Mouse (Mus musculus) hindbrain, embryonic 10.5 days (tissue): ENCODE data around the gene Fgfr1op2. TPM values are rescaled to one million over a fixed set of nuclear protein-coding genes. Genes with fewer than 3 reads are reported as not detected.

Experiments
- DNase-seq: peaks from one replicate; pipeline ENCODE4 v3.0.0-alpha.2; 2017; ENCODE audit warnings: low spot score
- H3K27ac ChIP-seq: fragments of 300-500 bp; sonication (generic); 2 replicates; pipeline ENCODE4 v1.5.1; 2016; ENCODE audit warnings: mild to moderate bottlenecking, moderate library complexity
- H3K27me3 ChIP-seq: fragments of 300-500 bp; sonication (generic); 2 replicates; pipeline ENCODE4 v1.6.1; 2016; ENCODE audit warnings: mild to moderate bottlenecking; ENCODE audit not compliant: poor library complexity, insufficient read depth, severe bottlenecking
- H3K36me3 ChIP-seq: fragments of 300-500 bp; sonication (generic); 2 replicates; pipeline ENCODE4 v1.6.1; 2016; ENCODE audit warnings: mild to moderate bottlenecking, moderate library complexity
- H3K4me1 ChIP-seq: fragments of 300-500 bp; sonication (generic); replicated peaks from 2 replicates; pipeline ENCODE4 v1.6.1; 2016; ENCODE audit warnings: mild to moderate bottlenecking
- H3K4me3 ChIP-seq: fragments of 300-500 bp; sonication (generic); 2 replicates; pipeline ENCODE4 v1.5.1; 2016; ENCODE audit warnings: mild to moderate bottlenecking, moderate library complexity
- H3K9me3 ChIP-seq: fragments of 300-500 bp; sonication (generic); 2 replicates; pipeline ENCODE4 v1.6.1; 2016; ENCODE audit warnings: mild to moderate bottlenecking, moderate library complexity
- WGBS: fragments of 180-500 bp; shearing (Covaris S2); methylation state at CpG from one replicate; pipeline ENCODE4 v1.1.7; 2016; 5-methylcytosine and 5-hydroxymethylcytosine counted together
- polyA plus RNA-seq: library from polyadenylated mRNA; unstranded; fragments of >200 nt; fragmentation: Nextera tagmentation; extraction: Ambion mirVana; gene quantifications from 2 replicates; pipeline ENCODE4 v1.2.1, GENCODE M21; 2016

The Fgfr1op2 gene
- polyA plus RNA-seq, 1 experiment from 2014 or later, result 68.2 TPM

DNA sequence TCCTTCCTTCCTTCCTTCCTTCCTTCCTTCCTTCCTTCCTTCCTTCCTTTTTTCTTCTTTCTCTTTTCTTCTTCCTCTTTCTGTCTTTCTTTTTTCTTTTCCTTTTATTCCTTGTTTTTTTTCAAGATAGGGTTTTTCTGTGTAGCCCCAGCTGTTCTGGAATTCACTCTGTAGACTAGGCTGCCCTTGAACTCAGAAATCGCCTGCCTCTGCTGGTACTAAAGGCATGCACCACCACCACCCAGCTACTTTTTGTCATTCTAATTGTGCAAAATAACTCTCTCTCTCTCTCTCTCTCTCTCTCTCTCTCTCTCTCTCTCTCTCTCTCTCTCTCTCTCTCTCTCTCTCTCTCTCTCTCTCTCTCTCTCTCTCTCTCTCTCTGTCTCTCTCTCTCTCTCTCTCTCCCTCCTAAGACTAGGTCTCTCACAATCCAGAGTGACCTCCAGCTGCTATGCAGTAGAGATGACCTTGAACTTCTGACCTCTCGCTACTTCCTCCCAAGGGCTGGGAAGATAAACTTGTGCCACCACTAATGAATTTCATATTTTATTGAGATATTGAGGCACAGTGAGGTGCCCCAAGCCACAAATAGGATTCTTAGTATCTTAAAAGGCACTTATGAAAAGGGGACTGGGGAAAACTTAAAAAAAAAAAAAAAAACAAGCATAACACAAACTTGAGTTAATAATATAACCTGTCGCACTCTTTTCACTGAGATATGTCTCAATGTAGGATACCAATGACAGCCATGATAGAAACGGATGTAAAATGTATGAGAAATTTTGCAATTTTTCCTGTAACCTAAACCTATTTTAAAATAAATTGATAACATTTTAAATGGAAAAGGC, 58.0 kb downstream of the Fgfr1op2 start:
- no peak for DNase-seq
- peak overlapping the region; percentile 94; the same call in 1 of the 2 replicates for H3K27ac ChIP-seq
- WGBS, result 65% methylated on average over 4 of the region's 4 CpGs

DNA sequence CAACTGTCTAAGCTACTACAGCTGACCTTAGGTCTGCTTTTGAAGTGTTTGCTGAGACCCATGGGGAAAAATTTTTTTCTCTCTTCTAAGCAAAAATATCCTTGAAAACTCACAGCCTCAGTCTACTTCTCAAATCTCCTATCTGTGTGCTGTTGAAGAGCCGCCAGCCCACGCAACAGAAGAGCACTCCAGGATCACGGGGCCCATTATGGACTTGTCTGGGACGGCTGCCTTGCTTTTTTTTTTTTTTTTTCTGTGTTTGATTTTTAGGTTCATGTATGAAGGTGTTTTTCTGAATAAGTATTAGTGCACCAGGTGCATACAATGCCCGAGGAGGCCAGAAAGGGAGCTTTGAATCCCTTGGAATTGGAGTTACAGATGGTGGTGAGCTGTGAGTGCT, 59.5 kb downstream of the Fgfr1op2 start:
- Histone ChIP-seq H3K36me3 (no peaks in the 10 kb centered on the region), H3K27me3 (no peaks in the 10 kb centered on the region), H3K27ac (no peak overlapping the region), H3K4me3 (no peak overlapping the region), H3K9me3 (no peaks in the 10 kb centered on the region), H3K4me1 (peaks cover 21% of the 10 kb centered on the region)
- WGBS, result 89% methylated on average over 5 of the region's 5 CpGs
- no peak for DNase-seq

More for the DNA sequence above, 58.0 kb downstream of the Fgfr1op2 start:
- no peaks in the 10 kb centered on the region for H3K27me3 ChIP-seq
- no peaks in the 10 kb centered on the region for H3K36me3 ChIP-seq
- peak overlapping the region; percentile 78 for H3K4me3 ChIP-seq
- H3K9me3 ChIP-seq, result no peaks in the 10 kb centered on the region
- peaks cover 21% of the 10 kb centered on the region for H3K4me1 ChIP-seq

DNA sequence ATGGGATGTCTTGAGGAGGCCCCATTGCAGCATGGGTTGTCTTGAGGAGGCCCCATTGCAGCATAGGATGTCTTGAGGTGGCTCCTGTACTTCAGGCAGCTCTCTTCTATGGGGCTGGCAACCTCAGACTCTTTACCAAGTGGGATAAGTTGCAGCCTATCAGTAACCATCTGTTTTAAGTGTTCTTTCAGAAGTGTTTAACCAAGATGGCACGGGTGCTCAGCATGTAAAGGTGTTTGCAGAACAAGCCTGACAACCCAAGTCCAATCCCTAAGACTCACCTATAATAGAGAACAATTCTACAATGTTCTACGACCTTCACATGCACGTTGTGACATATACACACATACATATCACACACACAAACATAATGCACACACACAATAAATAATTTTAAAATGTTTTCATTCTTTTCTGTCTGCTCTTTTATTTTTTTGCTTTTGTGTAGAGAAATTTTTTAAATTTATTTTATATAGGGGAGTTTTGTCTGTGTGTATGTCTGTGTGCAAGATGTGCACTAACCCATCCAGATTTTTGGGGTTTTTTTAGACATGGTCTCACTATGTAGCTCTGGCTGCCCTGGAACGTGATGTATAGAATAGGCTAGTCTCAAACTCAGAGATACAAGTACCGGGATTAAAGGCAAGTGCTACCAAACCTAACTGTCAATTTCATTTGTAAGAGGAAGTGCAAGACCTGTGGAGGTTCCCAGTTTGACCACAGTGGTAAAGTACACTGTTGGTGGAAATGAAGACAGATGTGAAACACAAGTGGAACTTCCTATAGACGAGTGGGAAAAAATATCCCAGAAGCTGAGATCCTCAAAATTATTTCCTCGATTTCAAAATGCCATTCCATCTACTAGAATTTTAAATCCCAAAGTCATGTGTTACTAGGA, 63.3 kb downstream of the Fgfr1op2 start:
- DNase-seq, result no peak
- peaks cover 13% of the 10 kb centered on the region for H3K4me1 ChIP-seq
- H3K27ac ChIP-seq, result no peak overlapping the region
- H3K9me3 ChIP-seq, result no peaks in the 10 kb centered on the region
- no peaks in the 10 kb centered on the region for H3K27me3 ChIP-seq
- no peaks in the 10 kb centered on the region for H3K36me3 ChIP-seq
- 93% methylated on average over 7 of the region's 7 CpGs for WGBS
- H3K4me3 ChIP-seq, result no peak overlapping the region

DNA sequence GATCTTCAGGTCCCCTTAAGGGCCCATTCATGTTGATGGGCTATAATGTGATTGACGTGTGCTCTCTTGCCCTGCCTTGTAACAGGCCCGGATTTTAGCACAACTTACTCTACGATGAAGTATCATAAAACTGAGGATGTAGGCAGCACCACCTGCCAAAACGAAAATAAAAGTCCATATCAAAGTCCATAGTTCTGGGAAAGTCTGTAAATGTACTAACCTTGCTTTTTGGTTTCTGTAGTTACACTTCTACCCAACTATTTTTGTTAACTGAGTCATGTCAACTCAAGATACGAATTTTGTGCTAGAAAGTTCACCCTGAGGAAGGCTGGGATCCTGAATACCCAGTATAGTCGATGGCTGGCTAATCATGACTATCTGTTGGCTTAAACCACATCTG, 64.0 kb downstream of the Fgfr1op2 start:
- WGBS, result 89% methylated on average over 6 of the region's 6 CpGs
- H3K9me3 ChIP-seq, result no peaks in the 10 kb centered on the region
- H3K4me1 ChIP-seq, result peaks cover 13% of the 10 kb centered on the region
- no peak overlapping the region for H3K4me3 ChIP-seq
- H3K36me3 ChIP-seq, result no peaks in the 10 kb centered on the region
- no peak for DNase-seq
- no peaks in the 10 kb centered on the region for H3K27me3 ChIP-seq
- no peak overlapping the region for H3K27ac ChIP-seq

DNA sequence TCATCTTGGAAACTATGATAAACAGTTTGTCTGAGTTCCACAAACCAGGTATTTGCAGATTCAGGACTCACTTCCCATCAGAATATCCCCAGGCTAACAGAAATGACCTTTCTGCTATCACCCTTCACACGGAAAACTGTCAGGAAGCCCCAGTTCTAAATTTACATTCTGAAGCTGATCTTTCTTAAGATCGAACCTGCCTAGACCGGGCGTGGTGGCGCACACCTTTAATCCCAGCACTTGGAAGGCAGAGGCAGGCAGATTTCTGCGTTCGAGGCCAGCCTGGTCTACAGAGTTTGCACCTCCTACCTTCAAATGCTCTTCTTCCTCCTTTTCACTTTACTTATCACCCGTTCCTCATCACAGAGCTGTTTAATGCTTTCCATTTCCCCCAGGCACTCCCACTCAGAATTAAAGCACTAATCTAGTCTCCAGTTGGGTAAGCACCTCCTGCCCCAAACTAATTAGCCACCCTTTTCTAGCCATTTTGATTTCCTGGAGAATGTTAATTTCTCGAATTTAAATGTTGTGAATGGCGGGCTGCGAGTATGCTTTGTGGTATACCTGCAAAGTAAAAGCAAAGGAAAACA, 64.7 kb downstream of the Fgfr1op2 start:
- DNase-seq, result no peak
- H3K27ac ChIP-seq, result peak overlapping the region; percentile 96
- 69% methylated on average over 11 of the region's 11 CpGs for WGBS

DNA sequence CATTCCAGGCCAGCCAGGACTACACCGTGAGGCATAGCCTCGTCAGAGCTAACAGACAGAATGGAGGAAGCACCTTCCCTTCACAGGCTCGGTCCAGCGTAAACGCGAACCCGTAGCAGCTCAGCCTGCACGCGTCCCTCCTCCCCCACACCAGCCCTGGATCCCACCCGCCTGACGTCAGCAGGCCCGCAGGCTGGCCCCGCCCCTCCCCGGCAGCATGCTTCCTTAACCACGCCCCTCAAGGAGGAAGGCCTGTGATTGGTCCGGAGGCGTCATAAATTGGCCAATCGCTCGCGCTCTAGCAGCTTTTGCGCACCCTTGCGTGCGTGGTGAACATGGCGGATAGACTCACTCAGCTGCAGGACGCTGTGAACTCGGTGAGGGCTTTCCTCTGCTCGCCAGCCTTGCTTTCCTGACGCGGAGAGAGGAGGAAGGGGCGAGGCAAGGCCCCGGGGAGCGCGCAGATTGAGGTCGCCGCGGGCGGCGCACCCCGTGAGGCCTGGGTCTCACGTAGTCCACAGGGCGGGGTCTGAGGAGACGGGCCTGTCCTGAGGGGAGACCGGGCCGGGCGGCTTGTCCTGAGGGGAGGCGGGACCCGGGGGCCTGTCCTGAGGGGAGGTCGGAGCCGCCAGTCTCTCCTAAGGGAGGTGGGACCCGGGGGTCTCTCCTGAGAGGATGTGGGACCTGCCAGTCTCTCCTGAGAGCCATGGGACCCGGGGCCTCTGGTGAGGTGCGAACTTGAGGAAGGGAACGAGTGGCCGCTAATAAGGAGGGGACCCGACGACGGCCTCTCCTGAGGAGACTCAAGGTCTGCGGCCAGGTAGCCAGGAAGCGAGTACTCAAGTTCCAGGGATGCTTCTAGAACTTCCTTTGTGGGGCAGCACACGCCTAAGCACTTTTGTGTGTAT, 65.5 kb downstream of the Fgfr1op2 start, which contains the start of the genes Med21 and Tm7sf3:
TSS of gene Med21 (plus strand) at position 272 of the 908 bp plus-strand sequence.
TSS of gene Tm7sf3 (minus strand) at position 549 of the 908 bp plus-strand sequence.
- Histone ChIP-seq H3K9me3 (no peaks in the 10 kb centered on the region), H3K4me1 (peaks cover 13% of the 10 kb centered on the region), H3K27me3 (no peaks in the 10 kb centered on the region), H3K27ac (peak within 1 kb of the TSS; percentile 96), H3K4me3 (peak within 1 kb of the TSS; percentile 91), H3K36me3 (no peaks in the 10 kb centered on the region)
- peak; percentile 98 for DNase-seq
- WGBS, result 1% methylated on average over 60 of the region's 60 CpGs

More for the DNA sequence above, 64.7 kb downstream of the Fgfr1op2 start:
- Histone ChIP-seq H3K4me3 (peak overlapping the region; percentile 91), H3K9me3 (no peaks in the 10 kb centered on the region), H3K27me3 (no peaks in the 10 kb centered on the region), H3K4me1 (peaks cover 13% of the 10 kb centered on the region), H3K36me3 (no peaks in the 10 kb centered on the region)

DNA sequence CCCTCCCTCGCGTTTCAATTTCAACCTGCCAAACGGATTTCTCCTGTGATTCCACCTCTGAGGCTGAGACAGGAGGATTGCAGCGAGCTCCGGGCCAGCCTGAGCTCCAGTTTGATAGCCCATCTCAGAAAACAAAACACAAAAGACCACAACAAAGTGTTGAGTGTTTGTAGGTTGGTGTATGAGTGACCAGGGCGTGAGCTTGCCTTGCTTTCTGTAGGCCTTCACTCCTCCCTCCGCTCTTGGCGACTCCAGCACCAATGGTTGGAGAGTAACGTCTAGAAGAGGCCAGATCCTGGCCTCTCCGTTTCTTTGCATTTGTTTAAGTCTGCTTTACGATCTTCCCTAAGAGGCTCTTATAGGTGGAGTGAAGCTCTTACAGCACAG, 66.2 kb downstream of the Fgfr1op2 start:
- Histone ChIP-seq H3K27ac (peak overlapping the region; percentile 96), H3K9me3 (no peaks in the 10 kb centered on the region)

More for the DNA sequence above, 66.2 kb downstream of the Fgfr1op2 start:
- peak; percentile 10 for DNase-seq
- peak overlapping the region; percentile 91 for H3K4me3 ChIP-seq
- no peaks in the 10 kb centered on the region for H3K27me3 ChIP-seq
- peaks cover 13% of the 10 kb centered on the region for H3K4me1 ChIP-seq
- H3K36me3 ChIP-seq, result no peaks in the 10 kb centered on the region
- WGBS, result 45% methylated on average over 11 of the region's 11 CpGs

Other genes with a start within 250 kb of the Fgfr1op2 start
- gene Itpr2, start 75.0 kb upstream of the Fgfr1op2 start, polyA plus RNA-seq, result 4.6 and 5.0 TPM in 2 replicates
- gene Ints13, start 632 bp downstream of the Fgfr1op2 start, polyA plus RNA-seq, result 71.8 and 86.4 TPM in 2 replicates
- gene Med21, start 65.3 kb downstream of the Fgfr1op2 start, polyA plus RNA-seq, result 132 and 133 TPM in 2 replicates
- 23.0 and 25.7 TPM in 2 replicates for gene Tm7sf3, start 65.6 kb downstream of the Fgfr1op2 start, polyA plus RNA-seq
- gene Stk38l, start 147.8 kb downstream of the Fgfr1op2 start, polyA plus RNA-seq, result 18.0 and 23.0 TPM in 2 replicates
- gene Arntl2, start 218.9 kb downstream of the Fgfr1op2 start, polyA plus RNA-seq, result 1.5 and 2.1 TPM in 2 replicates